Mouse (Mus musculus): ENCODE measurements around the gene Vwa3a. TPM values are rescaled to one million over a fixed set of nuclear protein-coding genes. Genes with fewer than 3 reads are reported as not detected.

Gene Vwa3a
- polyA plus RNA-seq, 1 experiment from 2014 or later, result 0.64 TPM

- H3K27ac ChIP-seq (ENCODE audit: low read depth, low read length), result no peak overlapping the region
- no peak overlapping the region for H3K4me2 ChIP-seq (ENCODE audit: low read depth)
- ATAC-seq (ENCODE audit: insufficient read depth, low FRiP score, low TSS enrichment) (no peak), DNase-seq (ENCODE audit: low spot score) (no peak)
- H3K36me3 ChIP-seq (ENCODE audit: control insufficient read depth, insufficient read depth, low read length), result no peaks in the 10 kb centered on the region; the same call in 1 of the 2 replicates
- H3K27me3 ChIP-seq (ENCODE audit: control insufficient read depth, insufficient read depth, low read length), result no peaks in the 10 kb centered on the region
- H3K4me1 ChIP-seq (ENCODE audit: control insufficient read depth, insufficient read depth, low read length), result no peaks in the 10 kb centered on the region
- H3K4me3 ChIP-seq (ENCODE audit: low read depth, low read length), result no peak overlapping the region
- no peaks in the 10 kb centered on the region for H3K9me3 ChIP-seq (ENCODE audit: control insufficient read depth, low read length)
- H3K9ac ChIP-seq (ENCODE audit: low read length), result no peak overlapping the region
- 94% methylated on average over 7 of the region's 7 CpGs for WGBS
Measured at GRCm38 (mm10) chr7:120732906-120733305, 6.2 kb upstream of the Vwa3a start.

- no peak overlapping the region for H3K4me2 ChIP-seq (ENCODE audit: low read depth)
- no peaks in the 10 kb centered on the region for H3K9me3 ChIP-seq (ENCODE audit: control insufficient read depth, low read length)
- H3K27me3 ChIP-seq (ENCODE audit: control insufficient read depth, insufficient read depth, low read length), result no peaks in the 10 kb centered on the region
- H3K4me1 ChIP-seq (ENCODE audit: control insufficient read depth, insufficient read depth, low read length), result no peaks in the 10 kb centered on the region
- 18% methylated on average over 5 of the region's 5 CpGs for WGBS
- no peak overlapping the region for H3K9ac ChIP-seq (ENCODE audit: low read length)
- ATAC-seq (ENCODE audit: insufficient read depth, low FRiP score, low TSS enrichment), result no peak
- H3K27ac ChIP-seq (ENCODE audit: low read depth, low read length), result no peak overlapping the region
- H3K4me3 ChIP-seq (ENCODE audit: low read depth, low read length), result no peak overlapping the region
- DNase-seq (ENCODE audit: low spot score), result no peak
- H3K36me3 ChIP-seq (ENCODE audit: control insufficient read depth, insufficient read depth, low read length), result no peaks in the 10 kb centered on the region
Measured at GRCm38 (mm10) chr7:120739558-120740101, 512 bp downstream of the Vwa3a start.

DNA sequence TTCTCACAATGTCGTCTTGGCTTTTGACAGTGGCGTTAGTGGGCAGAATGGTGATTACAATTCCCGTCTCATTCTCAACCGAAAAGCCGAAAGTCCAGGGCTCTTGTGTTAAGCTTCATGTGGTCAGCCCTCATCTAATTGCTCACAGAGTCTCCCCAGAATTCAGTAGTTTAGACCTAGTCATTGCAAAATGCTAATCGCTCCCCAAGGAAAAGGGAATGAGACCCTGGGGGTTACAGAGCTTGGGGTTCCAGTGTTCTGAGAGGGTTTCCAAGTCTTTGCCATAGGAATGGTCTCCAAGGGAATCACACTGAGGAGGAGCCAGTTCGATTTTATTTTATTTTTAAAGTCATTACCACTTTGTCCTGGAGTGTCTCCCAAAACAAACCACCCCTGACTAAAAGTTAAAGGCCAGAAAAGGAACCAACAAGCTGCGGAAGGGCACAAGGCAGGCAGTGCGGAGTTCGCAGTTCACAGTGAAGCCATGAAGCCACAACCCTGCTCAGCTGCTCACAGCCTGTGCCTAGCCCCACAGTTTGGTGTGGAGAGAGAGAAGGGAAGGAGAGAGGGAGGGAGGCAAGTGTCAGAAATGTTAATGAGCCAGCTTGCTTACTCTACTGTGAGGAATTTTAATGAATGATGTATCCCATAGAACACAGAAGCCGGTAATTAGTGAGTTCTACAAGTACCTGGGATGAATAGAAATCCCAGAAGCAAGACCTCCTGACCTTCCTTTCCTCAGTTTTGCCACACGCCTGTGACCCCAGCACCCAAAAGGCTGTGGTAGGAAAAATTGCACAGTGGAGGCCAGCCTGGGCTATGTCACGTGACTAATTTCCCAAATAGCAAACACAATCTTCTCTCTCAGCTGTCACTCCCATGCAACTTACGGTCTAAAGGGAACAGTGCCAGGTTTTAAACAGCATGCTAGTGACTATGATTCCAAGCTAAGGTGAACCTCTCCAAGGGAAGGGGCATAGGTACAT lies 4.5 kb downstream of the Vwa3a start:
- no peak overlapping the region for H3K27ac ChIP-seq (ENCODE audit: low read depth, low read length)
- H3K27me3 ChIP-seq (ENCODE audit: control insufficient read depth, insufficient read depth, low read length), result no peaks in the 10 kb centered on the region
- no peaks in the 10 kb centered on the region for H3K36me3 ChIP-seq (ENCODE audit: control insufficient read depth, insufficient read depth, low read length)
- WGBS, result 75% methylated on average over 14 of the region's 14 CpGs
- DNase-seq (ENCODE audit: low spot score), result no peak
- no peaks in the 10 kb centered on the region for H3K9me3 ChIP-seq (ENCODE audit: control insufficient read depth, low read length)
- H3K9ac ChIP-seq (ENCODE audit: low read length), result no peak overlapping the region
- no peak overlapping the region for H3K4me2 ChIP-seq (ENCODE audit: low read depth)
- H3K4me3 ChIP-seq (ENCODE audit: low read depth, low read length), result no peak overlapping the region
- no peaks in the 10 kb centered on the region for H3K4me1 ChIP-seq (ENCODE audit: control insufficient read depth, insufficient read depth, low read length)
- no peak for ATAC-seq (ENCODE audit: insufficient read depth, low FRiP score, low TSS enrichment)

- ATAC-seq (ENCODE audit: insufficient read depth, low FRiP score, low TSS enrichment), result no peak
- H3K9ac ChIP-seq (ENCODE audit: low read length), result no peak overlapping the region
- no peak overlapping the region for H3K27ac ChIP-seq (ENCODE audit: low read depth, low read length)
- no peaks in the 10 kb centered on the region for H3K36me3 ChIP-seq (ENCODE audit: control insufficient read depth, insufficient read depth, low read length)
- H3K4me1 ChIP-seq (ENCODE audit: control insufficient read depth, insufficient read depth, low read length), result no peaks in the 10 kb centered on the region
- H3K9me3 ChIP-seq (ENCODE audit: control insufficient read depth, low read length), result no peaks in the 10 kb centered on the region
- H3K4me2 ChIP-seq (ENCODE audit: low read depth), result no peak overlapping the region
- no peaks in the 10 kb centered on the region for H3K27me3 ChIP-seq (ENCODE audit: control insufficient read depth, insufficient read depth, low read length)
- H3K4me3 ChIP-seq (ENCODE audit: low read depth, low read length), result no peak overlapping the region
- DNase-seq (ENCODE audit: low spot score), result no peak
- 93% methylated on average over 6 of the region's 6 CpGs for WGBS
Measured at GRCm38 (mm10) chr7:120744606-120745005, 5.5 kb downstream of the Vwa3a start.

DNA sequence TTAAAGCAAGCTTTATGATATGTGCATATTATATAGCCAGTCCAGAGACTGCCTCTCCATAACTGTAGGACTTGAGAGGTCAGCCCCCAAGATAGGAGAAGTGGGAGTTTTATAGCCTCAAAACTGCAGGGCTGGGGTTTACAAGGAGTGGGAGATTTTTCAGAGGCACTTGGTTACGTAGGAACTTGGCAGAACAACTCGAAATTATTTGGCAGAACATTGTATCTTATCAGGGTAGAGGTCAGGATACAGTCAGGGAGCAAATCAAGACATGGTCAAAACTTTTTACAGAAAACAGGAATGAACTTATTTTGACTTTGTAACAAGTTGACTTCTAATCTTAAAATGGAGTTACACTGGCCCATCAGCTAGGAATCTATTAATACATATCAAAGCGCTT lies 6.9 kb downstream of the Vwa3a start:
- ATAC-seq (ENCODE audit: insufficient read depth, low FRiP score, low TSS enrichment) (no peak), DNase-seq (ENCODE audit: low spot score) (no peak)
- H3K36me3 ChIP-seq (ENCODE audit: control insufficient read depth, insufficient read depth, low read length), result no peaks in the 10 kb centered on the region
- no peaks in the 10 kb centered on the region for H3K27me3 ChIP-seq (ENCODE audit: control insufficient read depth, insufficient read depth, low read length)
- H3K4me2 ChIP-seq (ENCODE audit: low read depth), result no peak overlapping the region
- no peaks in the 10 kb centered on the region for H3K4me1 ChIP-seq (ENCODE audit: control insufficient read depth, insufficient read depth, low read length)
- H3K4me3 ChIP-seq (ENCODE audit: low read depth, low read length), result no peak overlapping the region
- no peaks in the 10 kb centered on the region for H3K9me3 ChIP-seq (ENCODE audit: control insufficient read depth, low read length)
- no peak overlapping the region for H3K27ac ChIP-seq (ENCODE audit: low read depth, low read length)
- WGBS, result 88% methylated on average over 3 of the region's 3 CpGs
- no peak overlapping the region for H3K9ac ChIP-seq (ENCODE audit: low read length)

DNA sequence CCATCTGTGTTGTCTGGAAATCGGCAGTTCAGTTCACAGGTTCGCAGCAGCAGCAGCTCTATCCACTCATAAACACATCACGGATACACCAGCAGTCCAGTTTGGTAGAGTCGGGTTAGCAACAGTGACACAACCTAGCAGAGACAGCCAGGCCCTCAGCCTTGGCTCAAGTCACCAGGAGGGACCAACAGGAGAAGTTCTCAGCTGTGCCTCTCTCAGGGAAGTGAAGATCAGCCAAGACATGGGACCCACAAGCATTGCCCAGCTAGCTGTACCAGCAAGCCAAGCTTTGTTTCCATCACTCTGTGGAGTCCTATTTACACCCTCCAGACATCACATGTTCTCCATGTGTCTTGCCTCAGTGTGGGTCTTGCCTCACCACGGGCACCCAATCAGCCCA lies 7.7 kb downstream of the Vwa3a start:
- H3K36me3 ChIP-seq (ENCODE audit: control insufficient read depth, insufficient read depth, low read length), result no peaks in the 10 kb centered on the region
- H3K4me3 ChIP-seq (ENCODE audit: low read depth, low read length), result no peak overlapping the region
- no peaks in the 10 kb centered on the region for H3K4me1 ChIP-seq (ENCODE audit: control insufficient read depth, insufficient read depth, low read length)
- DNase-seq (ENCODE audit: low spot score), result no peak
- no peaks in the 10 kb centered on the region for H3K9me3 ChIP-seq (ENCODE audit: control insufficient read depth, low read length)
- 89% methylated on average over 5 of the region's 5 CpGs for WGBS
- no peak for ATAC-seq (ENCODE audit: insufficient read depth, low FRiP score, low TSS enrichment)
- H3K4me2 ChIP-seq (ENCODE audit: low read depth), result no peak overlapping the region
- no peak overlapping the region for H3K9ac ChIP-seq (ENCODE audit: low read length)
- no peaks in the 10 kb centered on the region for H3K27me3 ChIP-seq (ENCODE audit: control insufficient read depth, insufficient read depth, low read length)
- H3K27ac ChIP-seq (ENCODE audit: low read depth, low read length), result no peak overlapping the region

DNA sequence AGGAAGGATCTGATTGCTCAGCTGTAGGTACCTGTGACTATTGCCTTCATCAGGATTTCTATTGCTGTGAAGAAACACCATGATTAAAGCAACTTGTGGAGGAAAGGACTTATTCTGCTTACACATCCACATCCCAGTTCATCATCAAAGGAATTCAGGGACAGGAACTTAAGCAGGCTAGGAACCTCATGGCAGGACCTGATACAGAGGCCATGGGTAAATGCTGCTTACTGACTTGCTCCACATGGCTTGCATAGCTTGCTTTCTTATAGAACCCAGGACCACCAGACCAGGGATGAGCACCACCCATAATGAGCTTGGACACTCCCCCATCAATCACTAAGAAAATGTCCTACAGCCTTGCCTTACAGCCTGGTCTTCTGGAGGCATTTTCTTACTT lies 9.4 kb downstream of the Vwa3a start:
- DNase-seq (ENCODE audit: low spot score) (no peak), ATAC-seq (ENCODE audit: insufficient read depth, low FRiP score, low TSS enrichment) (no peak)
- no peaks in the 10 kb centered on the region for H3K4me1 ChIP-seq (ENCODE audit: control insufficient read depth, insufficient read depth, low read length)
- H3K36me3 ChIP-seq (ENCODE audit: control insufficient read depth, insufficient read depth, low read length), result no peaks in the 10 kb centered on the region
- no peak overlapping the region for H3K4me2 ChIP-seq (ENCODE audit: low read depth)
- H3K9me3 ChIP-seq (ENCODE audit: control insufficient read depth, low read length), result no peaks in the 10 kb centered on the region
- H3K4me3 ChIP-seq (ENCODE audit: low read depth, low read length), result no peak overlapping the region
- H3K27me3 ChIP-seq (ENCODE audit: control insufficient read depth, insufficient read depth, low read length), result no peaks in the 10 kb centered on the region
- H3K27ac ChIP-seq (ENCODE audit: low read depth, low read length), result no peak overlapping the region
- H3K9ac ChIP-seq (ENCODE audit: low read length), result no peak overlapping the region

DNA sequence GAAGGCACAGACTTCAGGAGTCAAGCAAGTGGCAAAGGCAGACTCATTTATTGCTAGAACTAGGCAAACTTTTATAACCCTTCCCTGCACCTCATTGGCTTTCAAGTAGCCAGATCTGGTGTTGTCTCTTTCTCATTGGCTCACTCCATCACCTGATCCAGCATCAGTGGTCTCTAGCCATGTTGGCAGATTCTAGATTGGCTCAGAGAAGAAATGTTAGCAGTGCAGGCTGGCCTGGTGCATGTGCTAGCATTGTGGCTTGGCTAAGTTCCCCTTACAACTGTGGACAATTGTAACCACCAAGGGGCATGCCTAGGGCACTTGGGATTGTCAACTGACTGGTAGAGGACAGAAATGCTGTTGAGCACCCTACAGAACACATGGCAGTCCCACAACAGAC lies 12.2 kb downstream of the Vwa3a start:
- no peaks in the 10 kb centered on the region for H3K27me3 ChIP-seq (ENCODE audit: control insufficient read depth, insufficient read depth, low read length)
- no peak overlapping the region for H3K4me3 ChIP-seq (ENCODE audit: low read depth, low read length)
- H3K36me3 ChIP-seq (ENCODE audit: control insufficient read depth, insufficient read depth, low read length), result no peaks in the 10 kb centered on the region
- no peak overlapping the region for H3K9ac ChIP-seq (ENCODE audit: low read length)
- no peaks in the 10 kb centered on the region for H3K9me3 ChIP-seq (ENCODE audit: control insufficient read depth, low read length)
- ATAC-seq (ENCODE audit: insufficient read depth, low FRiP score, low TSS enrichment) (no peak), DNase-seq (ENCODE audit: low spot score) (no peak)
- no peak overlapping the region for H3K4me2 ChIP-seq (ENCODE audit: low read depth)
- no peaks in the 10 kb centered on the region for H3K4me1 ChIP-seq (ENCODE audit: control insufficient read depth, insufficient read depth, low read length)
- no peak overlapping the region for H3K27ac ChIP-seq (ENCODE audit: low read depth, low read length)

- 81% methylated on average over 7 of the region's 7 CpGs for WGBS
- no peak for ATAC-seq (ENCODE audit: insufficient read depth, low FRiP score, low TSS enrichment)
- no peak for DNase-seq (ENCODE audit: low spot score)
Measured at GRCm38 (mm10) chr7:120751906-120752305, 12.8 kb downstream of the Vwa3a start.

More at GRCm38 (mm10) chr7:120751906-120752305, 12.8 kb downstream of the Vwa3a start:
- Histone ChIP-seq H3K9me3 (ENCODE audit: control insufficient read depth, low read length) (no peaks in the 10 kb centered on the region), H3K9ac (ENCODE audit: low read length) (no peak overlapping the region), H3K36me3 (ENCODE audit: control insufficient read depth, insufficient read depth, low read length) (no peaks in the 10 kb centered on the region), H3K4me1 (ENCODE audit: control insufficient read depth, insufficient read depth, low read length) (no peaks in the 10 kb centered on the region), H3K27me3 (ENCODE audit: control insufficient read depth, insufficient read depth, low read length) (no peaks in the 10 kb centered on the region), H3K27ac (ENCODE audit: low read depth, low read length) (no peak overlapping the region), H3K4me2 (ENCODE audit: low read depth) (no peak overlapping the region), H3K4me3 (ENCODE audit: low read depth, low read length) (no peak overlapping the region)

Measured in neural tube, embryonic 11.5 days (tissue).